Mouse (Mus musculus) left cerebral cortex, postnatal 25 days (tissue): ENCODE measurements around the gene Dus4l. TPM values are rescaled to one million over a fixed set of nuclear protein-coding genes. Genes with fewer than 3 reads are reported as not detected.
"Not testable (repeated sequence)": the region's sequence is repeated elsewhere in the genome, so short reads cannot be mapped to it uniquely, and the experiment has no call there.

Experiments
- DNase-seq, 2 experiments: peaks; one replicate each; pipeline ENCODE4 v3.0.0; 2022; ENCODE audit warnings: low spot score in 2 of 2, mixed read lengths in 1 of 2
- intact Hi-C: fragments of 180-260 bp; cut with DNase I; formaldehyde crosslinking; loops from one replicate; pipeline ENCODE4 v1.15.1; 2025
- total RNA-seq, 2 experiments: library from RNA; stranded (reverse); gene quantifications; 2 replicates each; pipeline ENCODE4 v1.2.3; 2021

Dus4l gene
- 1 to 10 TPM; 8.7 to 8.9 TPM for total RNA-seq

DNA sequence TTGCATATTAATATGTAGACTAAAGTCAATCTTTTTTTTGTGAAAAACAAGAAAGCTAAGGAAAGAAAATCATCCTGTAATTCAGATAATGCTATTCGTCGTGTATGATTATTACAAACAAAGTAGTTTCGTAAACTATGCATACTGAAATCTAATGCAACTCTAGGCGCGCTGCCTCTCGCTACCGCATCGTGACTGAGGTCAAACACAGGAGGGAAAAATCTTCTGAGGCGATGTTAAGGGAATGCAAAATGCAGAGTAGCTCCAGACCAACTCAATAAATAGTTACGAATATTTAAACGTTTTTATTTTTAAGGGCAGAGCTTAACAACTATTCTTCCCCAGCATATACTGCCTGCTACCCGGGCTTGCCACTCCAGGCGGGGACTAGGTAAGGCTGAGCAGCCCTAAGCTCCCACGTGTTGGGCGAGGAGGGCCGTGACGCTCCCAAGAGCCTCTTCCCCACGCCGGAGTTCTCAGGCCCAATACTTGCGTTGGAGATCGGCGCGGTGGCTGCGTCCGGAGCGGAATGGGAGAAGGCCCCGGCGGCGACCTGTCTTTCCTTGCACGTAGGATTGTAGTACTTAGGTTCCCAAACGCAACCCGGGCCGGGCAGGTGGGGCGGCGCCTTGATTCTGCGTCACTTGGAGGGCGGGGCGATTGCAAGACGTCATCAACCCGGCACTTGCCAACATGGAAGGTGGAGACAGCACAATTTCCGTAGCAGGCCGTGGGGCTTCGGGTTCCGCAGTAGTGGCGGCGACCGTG lies at the start of gene Dus4l, which contains the start of gene Cog5:
Gene Dus4l (minus strand): TSS at position 630 of the 768 bp plus-strand sequence.
Gene Cog5 (plus strand): TSS at position 673 of the 768 bp plus-strand sequence.
- peak; percentile 98 for DNase-seq
- intact Hi-C loops = loop anchor here (2.0 to 5.0 kb wide), 3 partner anchors 20 to 273 kb away; partner anchors contain the start of gene Bcap29

DNA sequence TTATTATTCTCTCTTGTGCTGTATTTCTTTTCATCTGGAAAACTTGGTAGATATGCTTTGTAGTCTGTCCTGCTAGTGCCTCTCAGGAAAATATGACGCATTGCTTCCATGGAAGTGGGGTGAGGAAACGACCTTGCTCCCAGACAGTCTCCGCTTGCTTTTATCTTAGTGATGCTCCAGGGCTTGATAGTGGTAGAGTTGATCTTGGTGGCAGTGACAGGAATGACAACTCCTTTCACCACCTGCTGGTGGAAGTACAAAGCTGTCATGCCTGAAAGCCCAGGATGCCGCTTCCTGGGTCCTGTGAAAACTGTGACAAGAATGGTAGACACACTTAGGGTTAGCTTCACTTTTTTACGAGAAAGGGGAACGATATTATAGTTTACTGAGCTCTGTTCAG lies 49.3 kb upstream of the Dus4l start:
- intact Hi-C loops = loop anchor here (10.0 kb wide), 1 partner anchor 329 kb away; no protein-coding TSS in a partner anchor
- no peak for DNase-seq

DNA sequence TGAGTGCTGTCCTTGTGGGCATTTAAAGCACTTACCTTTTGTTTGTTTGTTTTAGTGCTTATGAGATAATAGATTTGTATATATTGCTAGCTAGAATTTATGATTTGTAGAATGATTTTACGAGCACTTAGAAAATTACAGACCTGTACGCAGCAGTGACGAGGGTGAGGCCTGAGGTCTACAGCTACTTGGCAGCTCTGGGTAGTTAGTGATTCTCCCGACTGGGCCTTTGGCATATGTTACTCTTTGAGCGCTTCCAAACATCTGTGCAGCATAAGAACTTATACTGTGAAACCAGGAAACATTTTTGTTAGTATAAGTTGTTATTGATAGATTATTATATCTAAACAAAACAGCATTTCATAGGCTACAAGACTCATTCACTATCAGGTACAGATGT lies 46.8 kb upstream of the Dus4l start:
- DNase-seq = no peak
- intact Hi-C loops = loop anchor here (10.0 kb wide), 1 partner anchor 327 kb away; no protein-coding TSS in a partner anchor

DNA sequence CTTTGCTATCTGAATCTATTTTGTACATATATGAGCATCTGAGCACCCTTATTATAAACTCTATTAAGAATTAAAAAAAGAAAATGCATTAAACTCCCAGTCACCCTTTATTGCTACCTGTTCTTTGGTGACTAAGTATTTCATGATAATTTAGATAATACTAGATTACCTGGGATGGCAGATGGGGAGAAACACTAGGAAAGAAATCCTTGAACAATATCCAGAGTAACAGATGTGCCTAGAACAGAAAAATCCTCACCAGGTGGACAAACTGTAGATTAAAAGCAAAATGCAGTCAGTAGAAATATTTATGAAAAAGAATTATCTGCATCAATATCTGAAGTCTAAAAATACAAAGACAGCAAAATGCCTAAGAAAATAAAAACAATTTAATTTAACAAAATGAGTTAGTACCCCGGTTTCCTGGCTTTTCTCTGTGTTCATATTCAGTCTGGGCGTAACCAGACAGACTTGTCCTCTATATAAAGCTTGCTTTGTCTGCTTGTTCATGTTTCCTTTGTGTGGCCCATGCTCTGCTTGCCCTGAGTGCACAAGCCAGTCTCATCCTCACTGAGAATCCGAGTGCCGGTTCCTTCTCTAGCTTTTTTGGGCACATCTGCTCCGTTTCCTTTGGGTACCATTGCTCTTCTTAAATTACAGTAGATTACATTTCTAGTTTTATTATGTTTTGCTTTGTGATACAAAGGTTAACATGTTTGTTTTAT lies 46.2 kb upstream of the Dus4l start:
- no peak for DNase-seq
- intact Hi-C loops = loop anchor here (10.0 kb wide), 1 partner anchor 326 kb away; no protein-coding TSS in a partner anchor

DNA sequence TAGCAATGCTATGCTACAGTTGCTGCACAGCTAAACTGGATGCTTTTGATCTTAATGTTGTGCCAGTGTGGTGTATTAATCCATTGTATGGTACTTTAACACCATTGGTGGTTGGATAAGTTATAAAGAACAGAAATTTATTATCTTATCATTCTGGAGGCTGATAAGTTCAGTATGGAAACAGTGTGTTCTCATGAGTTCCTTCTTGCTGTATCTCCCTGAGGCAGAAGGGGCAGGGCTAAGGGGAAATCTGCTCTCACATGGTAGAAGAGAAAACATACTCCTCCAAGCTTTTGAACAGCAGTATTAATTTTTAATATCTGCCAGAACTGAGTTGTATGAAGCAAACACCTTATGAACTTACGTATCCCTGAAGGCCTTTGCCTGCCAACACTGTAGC lies 38.7 kb upstream of the Dus4l start:
- DNase-seq = no peak
- intact Hi-C loops = no loop called here

DNA sequence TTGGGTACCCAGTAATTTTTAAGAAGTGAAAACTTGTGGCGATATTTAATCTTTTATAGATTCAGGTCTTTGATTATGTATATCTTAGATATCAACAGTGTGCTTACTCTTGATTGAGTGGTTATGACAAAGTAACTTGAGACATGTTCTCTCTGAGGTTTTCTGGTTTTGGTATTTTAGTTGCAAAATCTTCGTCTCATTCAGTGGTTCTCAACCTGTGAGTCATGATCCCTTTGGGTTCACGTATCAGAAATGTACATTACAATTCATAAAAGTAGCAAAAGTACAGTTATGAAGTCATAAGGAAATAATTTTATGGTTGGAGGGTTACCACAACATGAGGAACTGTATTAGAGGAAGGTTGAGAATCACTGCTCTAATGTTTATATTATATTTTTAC lies 32.1 kb upstream of the Dus4l start:
- no peak for DNase-seq
- intact Hi-C loops = no loop called here

DNA sequence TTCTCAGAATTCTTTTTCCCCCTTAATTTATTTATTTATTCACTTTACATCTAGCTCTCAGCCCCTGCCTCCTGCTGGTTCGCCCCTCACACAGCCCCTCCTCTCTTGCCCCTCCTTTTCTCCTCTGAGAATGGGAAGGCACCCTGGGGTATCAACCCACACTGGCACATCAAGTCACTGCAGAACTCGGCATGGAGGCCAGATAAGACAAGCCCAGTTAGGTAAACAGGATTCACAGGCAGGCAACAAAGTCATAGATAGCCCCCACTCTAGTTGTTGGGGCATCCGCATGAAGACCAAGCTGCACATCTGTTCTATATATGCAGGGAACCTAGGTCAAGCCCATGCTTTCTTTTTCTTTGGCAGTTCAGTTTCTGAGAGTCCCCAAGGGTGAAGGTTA lies 12.6 kb upstream of the Dus4l start:
- no peak for DNase-seq
- intact Hi-C loops = no loop called here

DNA sequence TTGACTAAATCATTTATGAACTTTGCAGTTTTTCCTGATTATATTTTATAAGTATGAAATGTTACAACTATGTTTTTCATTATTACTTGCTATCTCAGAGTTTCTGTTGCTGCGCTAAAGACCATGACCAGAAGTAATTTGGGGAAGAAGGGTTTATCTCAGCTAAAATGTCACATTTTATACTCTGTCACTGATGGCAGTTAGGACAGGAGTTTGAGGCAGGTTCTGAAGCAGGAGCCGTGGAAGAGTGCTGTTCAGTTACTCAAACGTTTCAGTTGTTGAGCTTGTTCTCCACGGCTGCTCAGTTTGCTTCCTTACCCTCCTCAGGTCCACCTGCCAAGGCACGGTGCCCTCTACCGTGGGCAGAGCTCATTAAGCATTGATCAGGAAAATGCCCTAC lies 11.4 kb upstream of the Dus4l start:
- intact Hi-C loops = no loop called here
- no peak for DNase-seq

DNA sequence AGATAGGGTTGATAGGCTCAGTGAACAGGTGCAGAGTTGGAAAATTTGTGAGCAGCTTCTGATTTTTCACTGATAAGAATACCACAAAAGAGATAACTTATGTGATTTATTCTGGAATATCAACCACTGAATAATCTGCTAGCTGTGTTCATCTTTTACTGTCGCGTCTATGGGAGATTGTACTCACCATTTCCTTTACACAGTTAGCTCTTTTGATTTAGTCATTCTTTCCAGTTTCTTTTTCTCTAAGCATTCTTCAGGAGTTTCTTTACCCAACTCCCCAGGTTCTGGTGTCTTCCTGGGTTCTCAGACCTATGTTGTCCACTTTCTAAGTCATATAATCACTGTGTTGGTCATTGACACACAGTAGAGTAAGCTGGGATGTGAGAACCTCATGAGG lies 2.2 kb upstream of the Dus4l start:
- no peak for DNase-seq
- intact Hi-C loops = no loop called here

DNA sequence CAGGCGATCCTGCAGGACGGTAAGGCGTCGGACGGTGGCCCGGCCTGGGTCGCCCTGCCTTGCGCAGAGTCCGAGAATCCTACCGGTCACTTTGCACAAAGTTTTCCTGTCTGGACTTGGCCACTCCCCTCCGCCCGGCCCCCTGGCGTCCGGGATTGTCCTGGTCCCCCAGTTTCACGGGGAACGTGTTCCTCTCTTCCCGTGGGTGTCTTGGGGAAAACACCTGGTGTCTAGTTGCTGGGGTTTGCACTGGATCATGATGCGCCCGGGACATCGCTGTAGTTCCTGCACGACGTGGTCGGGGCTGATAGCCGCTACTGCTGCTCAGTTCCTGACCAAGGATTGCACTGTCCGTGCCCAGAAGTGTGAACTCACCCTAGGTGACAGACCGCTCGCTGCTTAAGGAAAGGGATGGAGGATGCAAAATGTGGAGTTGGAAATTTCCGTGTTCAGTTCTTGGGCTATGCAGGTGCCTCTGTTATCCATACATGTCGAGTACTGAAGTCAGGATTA lies 395 bp upstream of the Dus4l start:
- intact Hi-C loops = loop anchor here (2.0 to 5.0 kb wide), 3 partner anchors 20 to 272 kb away; partner anchors contain the start of gene Bcap29
- DNase-seq = no peak

DNA sequence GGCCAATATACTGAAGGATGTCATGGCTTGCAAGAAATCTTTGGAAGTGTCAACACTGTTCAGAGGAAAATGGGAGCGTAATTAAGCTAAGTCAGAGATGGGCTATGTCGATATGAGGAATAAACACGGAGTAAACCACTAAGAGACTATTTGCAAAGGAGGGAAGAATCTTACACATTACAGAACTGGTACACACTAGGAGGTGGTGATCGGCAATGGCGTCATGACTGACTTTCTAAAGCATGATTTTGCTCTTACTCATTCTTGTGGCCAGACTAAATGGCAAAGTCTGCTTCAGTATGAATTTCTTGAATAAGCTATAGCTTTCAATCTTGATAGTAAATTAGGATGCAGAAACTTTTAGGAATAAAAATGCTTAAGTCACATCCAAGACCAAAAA lies 1.0 kb downstream of the Dus4l start:
- DNase-seq = no peak
- intact Hi-C loops = loop anchor here (2.0 to 5.0 kb wide), 3 partner anchors 19 to 274 kb away; partner anchors contain the start of gene Bcap29

DNA sequence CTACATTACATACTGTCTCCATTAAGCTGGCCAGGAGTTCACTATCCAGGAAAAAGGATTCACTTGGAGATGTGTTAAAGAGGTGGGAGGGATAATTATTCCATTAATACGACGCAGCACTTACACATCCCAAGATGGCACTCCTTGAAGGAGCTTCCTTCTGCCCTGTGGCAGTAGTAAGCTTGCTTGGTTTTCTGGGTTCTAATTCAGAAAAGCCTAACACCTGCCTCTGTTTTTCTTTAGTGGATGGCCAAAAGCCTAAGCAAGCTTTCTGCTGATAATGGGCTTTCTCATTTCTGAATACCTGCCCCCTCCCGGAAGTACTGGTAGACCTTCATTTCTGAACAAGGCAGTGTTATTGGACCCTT lies 19.4 kb downstream of the Dus4l start:
- intact Hi-C loops = loop anchor here (2.0 kb wide), 1 partner anchor 20 kb away; the partner anchor contains the start of genes Cog5 and Dus4l
- DNase-seq = no peak

DNA sequence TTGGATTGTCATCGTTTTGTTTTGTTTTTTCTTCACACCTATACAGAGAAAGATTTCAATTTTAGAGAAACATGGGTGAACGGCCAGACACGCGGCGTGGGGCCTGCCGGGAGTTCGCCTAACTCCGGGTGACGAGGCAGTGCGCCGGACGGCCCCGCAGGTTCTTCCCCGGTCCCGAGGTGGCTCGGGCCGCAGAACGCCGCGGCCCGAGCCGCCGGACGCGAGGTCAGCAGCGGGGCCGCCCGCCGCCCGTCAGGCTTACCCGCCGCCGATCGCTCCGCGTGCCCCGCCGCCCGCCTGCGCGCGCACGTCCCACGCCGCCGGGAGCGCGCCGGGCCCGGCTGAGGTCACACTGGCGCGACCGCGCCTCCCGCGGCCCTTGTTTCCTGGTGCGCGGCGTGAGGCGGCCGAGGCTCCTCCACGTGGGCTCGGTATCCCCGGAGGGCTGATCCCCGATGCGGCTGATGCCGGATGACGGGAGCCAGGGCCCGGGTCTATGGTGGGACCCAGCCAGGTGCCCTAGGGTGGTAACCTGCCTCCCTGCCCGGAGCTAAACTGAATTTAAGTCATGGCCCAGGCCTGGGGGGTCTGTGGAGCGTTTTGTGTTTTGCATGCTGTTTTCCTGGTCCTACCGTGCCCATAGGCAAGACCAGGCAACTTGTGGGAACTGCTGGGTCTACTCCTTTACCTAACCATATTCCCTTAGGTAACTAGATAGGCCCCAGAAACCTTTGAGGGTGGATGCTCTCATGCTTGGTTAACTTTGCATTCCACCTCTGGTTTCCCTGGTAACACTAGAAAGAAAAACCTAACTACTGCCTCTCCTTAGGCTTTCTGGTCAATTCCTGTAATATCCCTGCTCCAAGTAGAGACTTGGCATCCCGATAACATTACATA lies 20.0 kb downstream of the Dus4l start, which contains the start of gene Bcap29:
Gene Bcap29 (minus strand): TSS at position 316 of the 897 bp plus-strand sequence.
- intact Hi-C loops = loop anchor here (1.0 to 5.0 kb wide), 3 partner anchors 20 to 293 kb away; partner anchors contain the start of genes Cbll1, Cog5 and Dus4l
- peak; percentile 56 to 75 for DNase-seq

DNA sequence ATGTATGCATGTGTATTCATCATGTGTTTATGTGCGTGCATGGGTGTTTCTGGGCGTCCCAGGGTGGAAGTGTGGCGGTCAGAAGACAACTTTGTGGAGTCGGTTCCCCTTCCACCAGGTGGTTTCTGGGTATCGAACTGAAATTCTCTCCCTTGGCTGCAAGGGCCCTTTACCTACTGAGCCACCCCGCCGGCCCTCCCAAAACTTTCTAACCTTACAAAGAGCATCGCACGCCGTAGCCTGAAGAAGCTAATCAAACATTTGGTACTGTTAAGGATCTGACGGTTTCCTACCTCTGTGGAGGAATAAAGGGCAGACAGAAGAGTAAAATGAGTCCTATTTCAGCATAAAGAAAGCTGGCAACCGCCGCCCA lies 20.7 kb downstream of the Dus4l start:
- peak in 1 of 2 experiments; percentile 28 for DNase-seq
- intact Hi-C loops = loop anchor here (1.0 to 5.0 kb wide), 3 partner anchors 21 to 293 kb away; partner anchors contain the start of genes Cbll1, Cog5 and Dus4l

DNA sequence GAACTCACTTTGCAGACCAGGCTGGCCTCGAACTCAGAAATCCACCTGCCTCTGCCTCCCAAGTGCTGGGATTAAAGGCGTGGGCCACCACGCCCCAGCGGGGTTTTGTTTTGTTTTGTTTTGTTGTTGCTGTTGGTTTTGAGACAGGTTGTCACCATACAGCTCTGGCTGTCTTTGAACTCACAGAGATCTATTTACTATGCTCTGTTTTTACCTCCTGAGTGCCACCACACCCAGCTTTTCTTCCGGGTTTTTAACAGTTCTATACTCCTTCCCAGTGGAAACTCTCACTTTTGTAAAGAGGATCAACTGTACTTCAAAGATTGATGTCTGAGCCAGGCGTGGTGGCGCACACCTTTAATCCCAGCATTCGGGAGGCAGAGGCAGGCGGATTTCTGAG lies 26.2 kb downstream of the Dus4l start:
- DNase-seq, intact Hi-C loops: not testable (repeated sequence)

DNA sequence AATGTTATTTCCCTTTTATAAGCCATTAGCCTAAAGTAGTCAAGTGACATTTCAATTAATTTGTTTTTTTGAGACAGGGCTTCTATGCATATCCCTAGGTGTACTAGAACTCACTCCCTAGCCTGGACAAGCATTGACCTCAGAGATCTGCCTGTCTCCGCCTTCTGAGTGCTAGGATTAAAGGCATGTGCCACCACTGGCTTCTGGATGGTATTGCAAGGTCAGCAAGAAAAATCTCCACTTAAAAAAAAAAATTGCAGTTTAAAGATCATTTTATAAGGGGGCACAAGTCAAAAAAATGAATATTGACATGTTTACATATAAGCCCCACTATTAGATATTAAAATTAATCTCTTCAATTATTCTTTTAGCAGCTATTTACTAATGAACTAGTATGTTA lies 29.6 kb downstream of the Dus4l start:
- intact Hi-C loops = no loop called here
- DNase-seq = no peak

DNA sequence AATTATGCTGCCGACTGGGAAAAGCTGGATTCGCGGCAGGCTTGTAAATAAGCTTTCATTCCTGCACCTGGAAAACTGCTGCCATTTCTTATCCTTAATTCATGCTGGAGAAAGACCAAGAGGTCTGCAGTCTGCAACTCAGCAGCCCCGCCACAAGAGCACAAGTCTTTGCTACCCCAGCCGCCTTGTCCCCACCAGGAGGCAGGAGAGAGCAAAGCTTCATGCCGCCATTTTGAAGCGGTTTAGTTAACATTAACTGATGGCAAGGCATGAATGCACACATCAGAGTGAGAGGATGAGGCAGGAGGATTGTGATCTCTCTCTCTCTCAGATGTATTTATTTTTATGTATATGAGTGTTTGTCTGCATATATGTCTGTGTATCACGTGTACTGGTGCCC lies 34.5 kb downstream of the Dus4l start:
- intact Hi-C loops = no loop called here
- DNase-seq = no peak

DNA sequence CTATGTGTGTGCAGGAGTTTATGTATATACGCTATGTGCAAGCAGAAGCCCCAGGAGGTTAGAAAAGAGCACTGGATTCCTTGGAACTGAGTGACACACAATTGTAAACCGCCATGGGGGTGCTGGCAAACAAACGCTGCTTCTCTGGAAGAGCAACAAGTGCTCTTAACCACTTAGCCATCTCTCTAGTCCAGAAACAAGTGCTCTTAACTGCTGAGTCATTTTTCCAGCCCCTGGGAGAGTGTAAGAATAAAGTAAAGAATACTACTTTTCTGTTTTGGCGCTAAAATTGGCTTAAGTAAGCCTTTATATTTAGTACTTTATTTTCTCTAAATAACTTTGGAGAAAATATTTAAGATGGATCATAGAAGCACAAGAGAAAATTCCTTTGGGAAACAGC lies 41.3 kb downstream of the Dus4l start:
- DNase-seq = no peak
- intact Hi-C loops = no loop called here

DNA sequence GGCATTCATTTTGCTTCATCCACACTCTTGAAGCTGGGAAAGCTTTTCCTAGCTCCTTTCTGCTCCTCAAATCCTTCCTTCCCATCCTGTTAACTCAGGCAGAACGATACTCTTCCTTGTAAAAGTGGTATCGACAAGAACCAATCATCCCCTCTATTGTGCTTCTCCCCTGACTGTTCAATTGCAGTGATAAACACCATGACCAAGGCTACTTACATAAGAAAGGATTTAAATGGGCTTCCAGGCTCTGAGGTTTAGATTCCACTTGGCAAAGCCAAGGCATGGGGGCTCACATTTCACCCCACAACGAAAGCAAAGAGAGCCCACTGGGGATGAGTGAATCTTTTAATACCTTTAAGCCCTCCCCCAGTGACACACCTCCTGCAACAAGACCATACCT lies 46.5 kb downstream of the Dus4l start:
- no peak for DNase-seq
- intact Hi-C loops = no loop called here
